Mouse (Mus musculus) urinary bladder, postnatal 14 days (tissue): Measurements from ENCODE around the gene Alk.

Experiments
- DNase-seq: peaks from one replicate; pipeline ENCODE4 v3.0.0; 2021; ENCODE audit warnings: low spot score

The Alk gene

DNA sequence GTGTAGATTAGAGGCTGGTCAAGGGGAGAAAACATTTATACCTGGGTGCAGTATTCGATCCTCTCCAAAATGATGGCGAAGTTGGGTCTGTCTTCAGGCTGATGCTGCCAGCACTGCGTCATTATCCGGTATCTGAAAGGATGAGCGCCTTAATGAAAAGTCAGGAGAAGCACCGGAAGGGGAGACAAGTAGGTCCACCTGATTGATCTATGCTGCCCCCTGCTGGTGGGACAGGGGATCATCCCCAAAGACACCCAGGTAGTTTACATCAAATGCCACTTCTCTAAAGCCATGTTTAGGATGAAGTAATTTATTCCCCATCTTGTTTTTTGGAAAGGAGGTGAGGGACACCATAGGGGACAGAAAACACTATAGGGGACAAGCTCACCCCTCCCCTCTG, 730.4 kb downstream of the Alk start:
- peak; percentile 67 for DNase-seq

DNA sequence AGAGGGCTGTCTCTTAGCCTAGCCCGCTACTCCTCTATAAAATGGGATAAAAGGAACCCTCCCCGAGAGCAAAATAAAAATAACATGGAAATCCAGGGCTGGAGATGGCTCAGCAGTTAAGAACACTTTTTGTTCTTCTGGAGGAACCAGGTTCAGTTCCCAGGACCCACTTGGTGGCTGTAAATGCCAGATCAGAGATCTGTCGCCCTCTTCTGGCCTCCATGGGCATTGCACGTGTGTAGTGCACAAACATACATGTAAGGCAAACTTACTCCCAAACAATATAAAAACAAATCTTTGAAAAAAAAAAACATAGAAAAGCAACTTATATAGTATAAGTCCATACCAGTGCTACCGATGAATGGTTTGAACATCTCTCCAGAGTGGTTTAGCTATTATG, 731.5 kb downstream of the Alk start:
- peak; percentile 18 for DNase-seq

DNA sequence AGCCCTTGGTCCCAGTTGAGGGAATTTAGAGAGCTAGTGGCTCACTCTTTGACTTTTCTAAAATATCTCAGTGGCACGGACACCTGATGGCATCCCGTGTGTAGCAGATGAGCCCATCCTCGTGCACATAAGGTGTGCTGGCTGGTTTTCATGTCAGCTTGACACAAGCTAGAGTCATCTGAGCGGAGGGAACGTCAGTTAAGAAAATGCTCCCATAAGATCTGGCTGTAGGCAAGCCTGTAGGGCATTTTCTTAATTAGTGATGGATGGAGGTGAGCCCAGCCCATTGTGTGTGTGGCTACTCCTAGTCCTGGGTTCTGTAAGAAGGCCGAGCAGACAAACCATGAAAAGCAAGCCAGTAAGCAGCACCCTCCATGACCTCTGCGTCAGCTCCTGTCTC, 732.4 kb downstream of the Alk start:
- DNase-seq: no peak

DNA sequence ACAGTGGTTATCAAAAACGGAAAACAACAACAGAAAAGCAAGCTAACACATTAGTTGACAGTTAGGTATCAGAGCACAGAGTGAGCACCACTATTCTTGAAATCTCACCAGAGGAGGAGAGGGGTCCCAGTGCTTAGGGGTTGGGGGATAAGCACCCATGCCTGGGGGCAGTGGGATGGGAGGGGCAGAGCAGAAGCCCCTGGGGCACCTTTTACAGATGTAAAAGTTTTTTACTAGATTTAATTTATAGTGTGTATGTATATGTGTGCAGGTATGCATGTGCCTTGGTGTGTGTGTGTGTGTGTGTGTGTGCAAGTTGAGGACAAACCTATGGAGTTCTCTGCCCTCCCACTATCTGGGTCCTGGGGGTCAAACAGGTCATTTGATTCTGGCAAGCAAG, 733.8 kb downstream of the Alk start:
- DNase-seq: no peak

DNA sequence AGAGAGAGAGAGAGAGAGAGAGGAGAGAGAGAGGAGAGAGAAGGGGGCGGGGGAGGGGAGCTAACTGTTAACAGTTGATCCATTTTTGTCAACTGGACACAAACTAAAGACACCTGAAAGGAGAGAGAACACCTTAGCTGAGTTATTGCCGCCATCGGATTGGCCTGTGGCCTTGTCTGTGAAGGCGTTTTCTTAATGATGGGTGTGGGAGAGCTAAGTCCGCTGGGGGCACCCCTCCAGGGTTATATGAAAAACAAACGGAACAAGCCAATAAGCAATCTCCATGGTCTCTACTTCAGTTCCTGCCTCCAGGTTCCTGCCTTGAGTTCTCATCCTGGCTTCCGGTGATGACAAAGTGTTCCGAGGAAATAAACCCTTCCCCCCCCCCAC, 734.2 kb downstream of the Alk start:
- no peak for DNase-seq

DNA sequence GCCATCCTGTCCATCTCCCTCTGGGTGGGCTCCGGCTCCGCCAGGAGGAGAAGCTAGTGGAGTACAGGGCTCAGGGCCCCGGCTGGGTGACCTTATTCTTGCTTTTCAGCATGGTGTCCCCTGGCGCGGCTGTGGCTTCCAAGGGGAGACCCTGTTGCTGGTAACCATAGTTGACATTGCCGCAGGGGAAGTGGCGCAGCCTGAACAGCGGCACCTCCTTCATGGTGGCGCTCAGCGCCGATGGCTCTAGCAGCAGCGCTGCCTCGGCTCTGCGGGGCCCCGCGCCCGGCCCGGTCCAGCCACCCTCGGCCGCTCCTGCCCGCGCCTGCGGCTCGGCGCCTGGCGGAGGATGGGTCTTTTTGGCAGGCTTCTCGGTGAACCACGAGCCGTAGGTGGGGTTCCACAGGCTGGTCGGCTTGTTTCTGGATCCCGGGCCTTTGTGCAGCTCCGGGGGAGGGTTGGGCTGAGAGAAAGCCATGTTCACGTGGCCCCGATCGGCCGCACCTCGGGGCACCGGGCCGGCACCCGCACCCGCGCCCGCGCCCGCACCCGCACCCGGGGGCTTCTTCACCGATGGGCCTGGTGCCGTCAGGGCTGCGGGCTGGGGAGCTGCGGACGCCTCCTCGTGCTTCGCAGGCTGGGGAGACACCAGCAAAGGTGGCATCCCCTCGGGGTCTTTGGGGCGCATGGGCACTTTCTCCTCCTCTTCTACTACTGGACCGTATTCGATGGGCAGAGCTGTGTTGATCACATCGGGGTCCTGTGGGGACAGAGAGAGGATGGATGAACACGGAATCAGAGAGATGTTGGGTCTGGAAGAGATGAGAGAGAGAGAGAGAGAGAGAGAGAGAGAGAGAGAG, 734.8 kb downstream of the Alk start:
- DNase-seq: peak; percentile 10

DNA sequence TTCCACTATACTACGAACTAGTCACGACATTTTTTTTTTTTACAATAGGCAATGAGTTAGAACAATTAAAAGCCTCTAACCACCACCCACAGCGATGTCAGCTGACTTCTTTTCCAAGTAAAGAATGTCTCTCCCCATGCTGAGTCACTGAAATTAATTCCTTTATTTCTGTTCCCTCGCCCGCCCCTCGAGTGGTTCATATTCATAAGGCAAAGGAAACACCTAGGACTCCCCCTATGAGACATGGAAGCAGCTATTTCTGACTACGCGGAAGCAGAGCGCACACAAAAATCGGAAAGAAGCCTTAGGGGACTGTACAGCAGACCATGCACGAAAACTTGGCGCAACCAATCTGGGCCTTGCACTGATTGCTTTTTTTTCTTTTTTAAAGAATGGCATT, 735.6 kb downstream of the Alk start:
- DNase-seq: no peak

DNA sequence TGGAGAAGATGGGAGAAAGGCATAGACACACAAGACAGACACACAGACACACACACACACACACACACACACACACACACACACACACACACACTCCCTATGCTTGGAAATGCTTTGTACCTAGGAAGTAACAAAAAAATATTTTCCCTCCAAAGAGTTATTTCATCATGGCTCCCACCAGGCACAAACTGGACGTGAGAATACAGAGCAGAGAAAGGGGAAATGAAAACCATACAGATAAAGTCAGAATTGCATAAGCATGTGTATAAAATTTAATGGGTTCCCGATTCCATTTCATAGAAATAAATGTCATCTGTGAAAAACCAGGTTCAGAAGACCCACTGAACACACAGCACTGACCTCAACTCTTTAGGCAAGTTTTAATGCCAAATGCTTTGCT, 736.5 kb downstream of the Alk start:
- DNase-seq: no peak

DNA sequence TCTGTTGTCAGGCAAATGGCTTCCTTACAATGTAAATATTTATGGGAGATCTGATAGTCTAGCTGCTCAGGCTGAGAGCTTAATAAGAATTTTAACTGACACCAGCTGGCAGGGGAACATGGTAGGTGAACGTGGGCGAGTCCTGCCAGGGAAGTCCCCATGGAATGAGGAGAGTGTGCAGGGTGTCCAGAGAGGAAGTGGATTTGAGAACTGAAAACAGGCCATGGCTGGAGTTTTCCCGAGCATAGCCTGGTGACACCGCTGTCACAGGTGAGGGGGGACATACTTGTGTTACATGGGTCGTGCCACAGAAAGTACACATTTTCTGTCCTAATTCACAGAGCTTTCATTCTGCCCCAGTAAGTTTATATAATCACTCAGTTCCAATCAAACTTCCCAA, 739.0 kb downstream of the Alk start:
- no peak for DNase-seq

DNA sequence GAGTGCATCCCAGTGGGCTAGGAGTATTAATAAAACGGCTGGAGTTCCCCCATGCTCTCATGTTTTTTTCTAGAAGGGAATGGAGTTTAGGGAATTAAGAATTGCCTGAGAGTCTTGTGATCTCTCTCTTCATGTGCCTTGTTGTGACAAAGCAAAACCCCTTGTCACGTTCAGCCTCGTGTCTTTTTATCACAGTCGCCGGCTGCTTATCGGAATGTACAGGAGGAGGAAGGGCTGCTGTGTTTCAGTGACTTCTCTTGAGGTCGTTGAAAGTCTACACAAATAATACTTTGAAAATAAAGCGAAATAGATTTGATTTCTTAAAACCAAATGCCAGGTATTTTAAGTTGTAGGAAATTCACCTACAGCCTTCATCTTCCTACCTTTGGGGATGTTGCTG, 740.4 kb downstream of the Alk start:
- DNase-seq: no peak

DNA sequence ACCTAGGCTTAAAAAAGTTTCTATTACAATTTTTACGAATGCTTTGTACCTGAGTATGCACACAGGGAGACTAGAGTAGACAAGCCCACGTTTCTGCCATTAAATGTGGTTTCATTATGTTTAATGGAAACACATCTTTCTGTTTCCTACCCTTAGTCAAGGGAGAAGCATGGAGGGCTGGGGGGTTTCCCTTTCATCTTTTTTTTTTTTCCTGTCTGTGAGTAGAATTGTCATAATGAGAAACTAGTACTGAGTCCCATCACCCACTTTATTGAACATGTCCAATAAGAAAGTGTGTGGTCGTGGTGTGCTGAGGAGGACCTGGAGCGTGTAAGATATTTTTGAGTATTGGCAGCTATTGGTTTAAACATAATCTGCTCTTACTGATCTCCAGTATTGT, 741.5 kb downstream of the Alk start:
- no peak for DNase-seq

DNA sequence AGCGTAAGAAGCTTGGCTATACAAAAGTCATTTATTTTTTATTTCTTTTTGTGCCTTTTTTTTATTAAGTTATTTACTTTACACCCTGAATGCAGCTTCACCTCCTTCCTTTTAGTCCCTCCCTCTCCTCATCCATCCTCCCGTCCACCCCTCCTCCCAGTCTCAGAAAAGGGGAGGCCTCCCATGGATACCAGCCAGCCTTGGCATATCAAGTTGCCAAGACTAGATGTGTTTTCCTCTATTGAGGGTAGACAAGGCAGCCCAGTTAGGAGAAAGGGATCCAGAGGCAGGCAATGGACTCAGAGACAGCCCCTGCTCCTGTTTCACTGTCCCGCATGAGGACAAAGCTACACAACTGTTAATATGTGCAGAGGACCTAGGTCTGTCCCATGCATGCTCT, 742.2 kb downstream of the Alk start:
- no peak for DNase-seq

DNA sequence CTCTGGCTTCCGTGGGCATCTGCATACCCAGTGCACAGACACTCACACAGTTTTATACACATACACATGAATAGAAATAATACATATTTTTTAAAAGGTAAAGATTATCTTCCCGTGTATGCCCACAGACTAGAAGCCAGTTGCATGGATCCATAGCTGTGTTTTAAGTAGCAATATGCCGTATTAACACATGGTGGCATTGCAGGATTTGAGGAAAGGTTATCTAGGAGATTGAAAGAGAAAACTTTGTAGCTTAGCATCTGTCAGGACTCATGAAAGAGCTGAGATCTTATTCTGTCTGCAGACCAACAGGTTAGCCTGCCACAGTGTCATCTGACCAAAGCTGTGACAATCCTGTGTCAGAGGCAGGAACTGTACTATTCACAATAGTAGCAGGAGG, 772.5 kb downstream of the Alk start:
- no peak for DNase-seq

DNA sequence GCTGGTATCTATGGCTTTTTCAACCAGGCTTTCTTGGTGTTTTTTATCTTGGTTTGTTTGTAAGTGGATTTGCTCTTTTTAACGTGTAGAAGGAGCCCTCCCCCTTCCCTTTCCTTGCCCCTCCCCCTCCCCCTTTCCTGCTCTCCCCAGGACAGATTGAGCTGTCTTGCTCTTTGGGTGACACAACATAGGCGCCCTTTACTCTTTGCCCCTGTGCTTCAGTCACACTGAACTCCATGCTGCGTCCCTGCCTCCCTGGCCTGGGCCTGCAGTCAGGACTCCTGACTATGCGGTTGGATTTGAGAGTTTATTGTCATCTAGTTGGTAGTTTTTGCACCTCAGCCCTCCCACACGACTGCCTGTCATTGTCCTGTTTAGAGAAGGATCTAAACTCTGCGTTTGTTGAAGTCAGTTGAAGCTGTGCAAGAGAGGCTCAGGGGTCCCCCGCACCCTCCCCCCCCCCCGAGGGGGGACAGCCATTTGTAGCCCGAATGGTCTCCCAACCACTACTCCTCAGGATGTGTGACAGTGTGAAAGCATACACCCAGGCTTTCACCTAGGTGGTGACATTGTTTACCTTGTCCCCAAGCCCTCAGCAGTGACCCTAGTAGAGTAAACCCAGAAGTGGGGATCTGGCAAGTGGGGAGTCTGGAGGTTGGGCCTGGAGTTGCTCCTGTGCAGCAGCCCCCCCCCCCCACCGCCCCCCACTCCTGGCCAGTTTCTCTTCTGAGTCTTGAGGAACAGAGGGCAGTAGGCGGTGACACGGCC, 775.6 kb downstream of the Alk start:
- no peak for DNase-seq

DNA sequence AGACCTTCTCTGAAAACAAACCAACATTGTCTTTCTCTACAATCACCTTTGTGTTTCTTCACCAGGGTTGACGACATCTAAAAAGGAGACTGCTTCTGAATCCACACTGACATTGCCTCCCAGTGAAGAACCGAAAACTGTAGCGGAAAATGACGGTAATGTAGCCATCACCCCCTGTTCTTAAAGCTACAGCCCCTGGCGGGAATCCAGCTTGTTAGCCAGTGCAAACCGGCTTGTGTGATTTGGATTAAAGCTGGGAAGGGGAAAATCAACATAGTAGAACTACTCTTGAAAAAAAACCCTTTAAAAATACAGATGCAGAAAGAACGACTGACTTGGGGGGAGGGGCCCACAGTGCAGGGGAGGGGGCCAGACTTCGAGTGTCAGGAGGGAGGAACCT, 776.8 kb downstream of the Alk start:
- no peak for DNase-seq

DNA sequence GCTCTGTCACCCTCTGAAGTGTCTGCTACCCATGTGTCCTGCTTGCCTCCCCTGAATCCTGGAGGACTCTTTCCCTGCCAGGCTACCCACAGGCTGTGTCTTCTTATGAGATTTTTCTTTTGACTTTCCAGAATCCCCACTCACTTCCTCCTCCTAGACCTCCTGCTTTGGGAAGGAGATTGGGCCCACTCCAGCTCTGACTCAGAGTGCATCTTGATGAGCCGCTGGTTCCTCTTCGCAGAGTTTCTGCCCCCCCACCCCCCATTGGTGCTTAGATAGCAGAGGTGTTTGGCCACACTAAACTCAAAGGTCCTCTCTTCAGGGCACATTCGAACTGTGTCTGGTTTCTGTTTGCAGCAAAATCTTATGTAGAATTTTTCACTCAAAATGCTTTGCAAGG, 777.8 kb downstream of the Alk start:
- no peak for DNase-seq

DNA sequence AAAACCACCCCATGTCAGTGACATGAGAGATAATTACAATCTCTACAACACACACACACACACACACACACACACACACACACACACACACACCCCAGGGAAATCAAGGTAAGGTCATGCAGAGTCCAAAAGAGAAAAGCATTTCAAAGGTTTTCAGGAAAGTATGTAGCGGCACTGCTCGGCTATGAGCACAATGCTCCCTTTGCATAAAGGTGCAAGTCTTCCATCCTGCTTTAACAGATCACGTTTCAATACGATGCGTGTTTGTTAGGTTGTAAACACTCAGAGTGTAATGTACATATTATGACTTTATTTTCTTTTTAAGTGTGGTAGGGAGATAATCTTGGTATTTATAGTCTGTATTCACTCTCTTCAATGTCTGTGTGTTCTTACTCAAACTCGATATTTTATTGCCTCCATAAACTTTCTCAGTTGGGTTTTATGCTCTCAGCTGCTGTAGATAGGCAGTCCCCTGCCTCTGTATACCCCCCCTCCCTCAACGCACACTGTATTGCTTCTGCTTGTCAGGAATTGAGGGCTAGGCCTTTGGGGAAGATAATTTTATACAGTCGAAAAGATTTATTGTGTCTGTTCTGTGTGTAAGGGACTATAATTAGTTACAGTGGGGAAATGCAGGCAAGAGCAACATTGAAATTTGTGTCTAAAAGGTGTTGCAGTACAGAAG, 780.7 kb downstream of the Alk start:
- no peak for DNase-seq
